Mouse (Mus musculus) frontal cortex, postnatal 10 days (tissue): ENCODE measurements around the gene Acy3.
"Not testable (repeated sequence)": the region's sequence is repeated elsewhere in the genome, so short reads cannot be mapped to it uniquely, and the experiment has no call there.

ENCODE experiments used
- DNase-seq, 2 experiments: peaks; one replicate each; pipeline ENCODE4 v3.0.0; 2022; ENCODE audit warnings: low spot score in 2 of 2, mixed read lengths in 1 of 2

Acy3 gene

GRCm38 (mm10) chr19:3974608-3975007 is 11.8 kb upstream of the Acy3 start:
- DNase-seq = not testable (repeated sequence)

- no peak for DNase-seq
Measured at GRCm38 (mm10) chr19:3975866-3976265, 10.5 kb upstream of the Acy3 start.

GRCm38 (mm10) chr19:3980309-3980708 is 6.1 kb upstream of the Acy3 start:
- DNase-seq = peak; percentile 46 to 65

GRCm38 (mm10) chr19:3980917-3981316 is 5.5 kb upstream of the Acy3 start:
- no peak for DNase-seq

- no peak for DNase-seq
Measured at GRCm38 (mm10) chr19:3983527-3984200, 2.7 kb upstream of the Acy3 start.

GRCm38 (mm10) chr19:3985261-3985681 is 1.1 kb upstream of the Acy3 start:
- no peak for DNase-seq

- no peak for DNase-seq
Measured at GRCm38 (mm10) chr19:3988066-3988465, 1.7 kb downstream of the Acy3 start.

GRCm38 (mm10) chr19:3988750-3989149 is 2.4 kb downstream of the Acy3 start:
- no peak for DNase-seq

- no peak for DNase-seq
Measured at GRCm38 (mm10) chr19:3990804-3991203, 4.4 kb downstream of the Acy3 start.

- no peak for DNase-seq
Measured at GRCm38 (mm10) chr19:3991562-3991961, 5.2 kb downstream of the Acy3 start.

GRCm38 (mm10) chr19:3991966-3992365 is 5.6 kb downstream of the Acy3 start:
- DNase-seq = no peak

GRCm38 (mm10) chr19:3992416-3992815 is 6.0 kb downstream of the Acy3 start, which contains the start of gene Tbx10:
Tbx10 (plus strand) TSS chr19:3992752.
- no peak for DNase-seq

GRCm38 (mm10) chr19:3994932-3995331 is 8.6 kb downstream of the Acy3 start:
- DNase-seq = no peak

GRCm38 (mm10) chr19:3995505-3995904 is 9.1 kb downstream of the Acy3 start:
- DNase-seq = no peak

- no peak for DNase-seq
Measured at GRCm38 (mm10) chr19:3996106-3996505, 9.7 kb downstream of the Acy3 start.

- no peak for DNase-seq
Measured at GRCm38 (mm10) chr19:3996747-3997146, 10.4 kb downstream of the Acy3 start.

GRCm38 (mm10) chr19:3997231-3997630 is 10.9 kb downstream of the Acy3 start:
- no peak for DNase-seq

GRCm38 (mm10) chr19:3998335-3998734 is 12.0 kb downstream of the Acy3 start:
- DNase-seq = no peak

GRCm38 (mm10) chr19:3999121-3999730 is 12.9 kb downstream of the Acy3 start:
- DNase-seq = no peak

GRCm38 (mm10) chr19:4000119-4000900 is 13.9 kb downstream of the Acy3 start, which contains the start of the genes Nudt8 and Gm49405:
Nudt8 (plus strand) TSS chr19:4000580.
Gm49405 (plus strand) TSS chr19:4000626.
- DNase-seq = peak; percentile 91 to 93

- no peak for DNase-seq
Measured at GRCm38 (mm10) chr19:4000949-4001525, 14.7 kb downstream of the Acy3 start.

- no peak for DNase-seq
Measured at GRCm38 (mm10) chr19:4001752-4002151, 15.4 kb downstream of the Acy3 start.
